Mouse (Mus musculus) bone marrow macrophage, adult 2 months (primary cell): Measurements from ENCODE around the gene Stac2.

Experiments
- CTCF ChIP-seq: IDR thresholded peaks from 2 replicates; pipeline ENCODE4 v1.5.1; 2012; ENCODE audit warnings: low read depth, mild to moderate bottlenecking, low read length, moderate library complexity
- POLR2A ChIP-seq: IDR thresholded peaks from 2 replicates; pipeline ENCODE4 v1.6.1; 2012; ENCODE audit warnings: mild to moderate bottlenecking, low read depth, low read length, borderline replicate concordance

- no peak for TF ChIP-seq CTCF
- TF ChIP-seq POLR2A: no peak
Observed at GRCm38 (mm10) chr11:97998074-97998793, 55.0 kb downstream of the Stac2 start.
